Mouse (Mus musculus) heart, adult 8-10 months (tissue): ENCODE measurements around the gene Kcnk6. TPM values are rescaled to one million over a fixed set of nuclear protein-coding genes. Genes with fewer than 3 reads are reported as not detected.
"Not testable (repeated sequence)": the region's sequence is repeated elsewhere in the genome, so short reads cannot be mapped to it uniquely, and the experiment has no call there.

Experiments
- DNase-seq: peaks from one replicate; pipeline ENCODE4 v3.0.0; 2022; ENCODE audit warnings: low spot score
- total RNA-seq, 4 experiments: library from RNA; stranded (reverse); gene quantifications; 2 replicates each; pipeline ENCODE4 v1.2.4; 2022

The Kcnk6 gene
- total RNA-seq, 4 experiments from 2014 or later, result 1.5 to 2.3 (median 2.0) TPM

- peak; percentile 82 for DNase-seq
Observed at GRCm38 (mm10) chr7:29247314-29247700, 15.0 kb upstream of the Kcnk6 start.

GRCm38 (mm10) chr7:29246619-29247313 lies 14.5 kb upstream of the Kcnk6 start:
- DNase-seq, result no peak

GRCm38 (mm10) chr7:29246015-29246414 lies 13.7 kb upstream of the Kcnk6 start:
- DNase-seq, result no peak

- DNase-seq, result no peak
Observed at GRCm38 (mm10) chr7:29244732-29245416, 12.6 kb upstream of the Kcnk6 start.

- DNase-seq, result peak; percentile 98
Observed at GRCm38 (mm10) chr7:29238019-29238967, 6.0 kb upstream of the Kcnk6 start, which contains the start of gene Yif1b. Gene Yif1b (plus strand): TSS chr7:29238329.

- DNase-seq, result not testable (repeated sequence)
Observed at GRCm38 (mm10) chr7:29237596-29237995, 5.3 kb upstream of the Kcnk6 start.

- no peak for DNase-seq
Observed at GRCm38 (mm10) chr7:29236593-29236992, 4.3 kb upstream of the Kcnk6 start.

GRCm38 (mm10) chr7:29234661-29235060 lies 2.3 kb upstream of the Kcnk6 start:
- no peak for DNase-seq

- peak; percentile 68 for DNase-seq
Observed at GRCm38 (mm10) chr7:29233745-29234144, 1.4 kb upstream of the Kcnk6 start.

- peak; percentile 43 for DNase-seq
Observed at GRCm38 (mm10) chr7:29231517-29231916, 798 bp downstream of the Kcnk6 start.

- no peak for DNase-seq
Observed at GRCm38 (mm10) chr7:29230560-29230959, 1.8 kb downstream of the Kcnk6 start.

- DNase-seq, result no peak
Observed at GRCm38 (mm10) chr7:29228202-29228601, 4.1 kb downstream of the Kcnk6 start.

GRCm38 (mm10) chr7:29225520-29225919 lies 6.8 kb downstream of the Kcnk6 start:
- no peak for DNase-seq

GRCm38 (mm10) chr7:29224756-29225394 lies 7.4 kb downstream of the Kcnk6 start:
- DNase-seq, result no peak

- DNase-seq, result no peak
Observed at GRCm38 (mm10) chr7:29214846-29215245, 17.5 kb downstream of the Kcnk6 start.

- no peak for DNase-seq
Observed at GRCm38 (mm10) chr7:29214236-29214635, 18.1 kb downstream of the Kcnk6 start.

GRCm38 (mm10) chr7:29213675-29214082 lies 18.6 kb downstream of the Kcnk6 start, which contains the start of gene Catsperg1:
Gene Catsperg1 (minus strand): TSS chr7:29214035.
- DNase-seq, result no peak

GRCm38 (mm10) chr7:29212775-29213560 lies 19.3 kb downstream of the Kcnk6 start:
- DNase-seq, result not testable (repeated sequence)

- DNase-seq, result no peak
Observed at GRCm38 (mm10) chr7:29212199-29212765, 20.0 kb downstream of the Kcnk6 start.
